Mouse (Mus musculus): ENCODE measurements around the gene Tspan8. TPM values are rescaled to one million over a fixed set of nuclear protein-coding genes. Genes with fewer than 3 reads are reported as not detected.
"Not testable (repeated sequence)": the region's sequence is repeated elsewhere in the genome, so short reads cannot be mapped to it uniquely, and the experiment has no call there.

Tspan8 gene
- polyA plus RNA-seq, 1 experiment from 2014 or later = 85.8 TPM

DNA sequence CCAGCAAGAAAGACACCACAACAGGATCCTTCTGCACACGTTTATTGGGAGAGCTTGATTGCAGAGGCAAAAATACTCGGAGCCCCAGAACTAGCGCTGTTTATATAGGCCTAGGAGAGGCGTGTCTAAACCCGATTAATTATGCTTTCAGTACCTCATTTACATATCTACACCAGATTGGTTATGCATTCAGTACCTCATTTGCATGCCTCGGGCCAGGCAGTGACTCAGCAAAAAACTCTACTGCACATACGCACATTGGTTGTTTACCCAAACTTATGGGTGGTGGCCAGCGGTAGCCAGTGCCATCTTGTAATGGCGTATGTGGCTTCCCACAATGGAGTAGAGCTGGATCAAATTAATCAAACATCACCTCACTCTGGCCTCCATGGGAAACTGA, 13.6 kb upstream of the Tspan8 start:
- ATAC-seq (ENCODE audit: borderline replicate concordance, extremely low read depth, low FRiP score, low TSS enrichment); H3K4me1 ChIP-seq; H3K27ac ChIP-seq; H3K36me3 ChIP-seq; H3K4me2 ChIP-seq; H3K27me3 ChIP-seq; H3K9me3 ChIP-seq; H3K9ac ChIP-seq; H3K4me3 ChIP-seq: not testable (repeated sequence)
- WGBS = 92% methylated on average over 9 of the region's 9 CpGs

DNA sequence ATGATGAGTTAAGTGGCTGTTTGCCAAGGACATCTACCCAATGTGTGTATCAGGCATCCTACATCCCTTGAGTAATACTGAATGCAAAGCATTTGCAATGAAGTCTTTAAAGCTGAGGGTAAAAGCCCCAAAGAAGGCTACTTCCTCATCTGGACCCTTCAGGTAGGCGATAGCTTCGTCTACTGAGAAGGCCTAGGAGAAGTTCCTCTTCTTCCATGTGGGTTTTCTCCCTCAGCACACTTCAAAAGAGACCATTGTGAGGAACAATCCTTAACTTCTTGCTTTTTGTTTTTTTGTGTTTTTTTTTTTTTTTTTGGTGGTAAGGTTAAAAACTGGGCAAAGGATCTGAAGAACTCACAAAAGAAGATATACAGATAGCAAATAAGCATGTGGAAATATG, 12.9 kb upstream of the Tspan8 start:
- no peak overlapping the region for H3K9ac ChIP-seq
- 87% methylated on average over 2 of the region's 2 CpGs for WGBS
- no peak for ATAC-seq (ENCODE audit: borderline replicate concordance, extremely low read depth, low FRiP score, low TSS enrichment)
- no peak overlapping the region for H3K4me2 ChIP-seq
- no peaks in the 10 kb centered on the region for H3K4me1 ChIP-seq
- H3K4me3 ChIP-seq = no peak overlapping the region
- no peaks in the 10 kb centered on the region for H3K27me3 ChIP-seq
- no peaks in the 10 kb centered on the region for H3K9me3 ChIP-seq
- H3K36me3 ChIP-seq = no peaks in the 10 kb centered on the region
- H3K27ac ChIP-seq = no peak overlapping the region

DNA sequence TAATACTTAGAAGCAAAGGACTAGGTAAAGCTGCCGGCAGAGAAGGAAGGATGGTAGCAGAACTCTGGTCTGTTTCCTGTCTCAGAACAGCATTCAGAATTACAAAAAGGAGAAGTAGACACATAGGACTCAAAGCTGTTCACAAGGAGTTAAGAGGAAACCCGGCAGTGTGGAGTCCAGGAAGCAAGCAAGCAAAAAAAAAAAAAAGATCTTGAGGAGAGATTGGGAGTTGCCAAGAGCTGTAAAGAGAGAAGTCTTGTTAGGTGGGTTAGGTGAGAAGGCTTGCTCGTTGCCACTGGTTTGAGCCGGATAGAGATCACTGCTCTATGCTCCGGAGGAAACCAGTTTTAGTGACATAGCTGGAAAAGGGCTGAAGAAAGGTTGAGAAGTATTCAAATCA, 10.6 kb upstream of the Tspan8 start:
- Histone ChIP-seq H3K4me1 (no peaks in the 10 kb centered on the region), H3K27ac (no peak overlapping the region), H3K9ac (no peak overlapping the region), H3K27me3 (no peaks in the 10 kb centered on the region), H3K4me3 (no peak overlapping the region), H3K36me3 (no peaks in the 10 kb centered on the region), H3K9me3 (no peaks in the 10 kb centered on the region), H3K4me2 (no peak overlapping the region)
- no peak for ATAC-seq (ENCODE audit: borderline replicate concordance, extremely low read depth, low FRiP score, low TSS enrichment)
- WGBS = 59% methylated on average over 5 of the region's 5 CpGs

DNA sequence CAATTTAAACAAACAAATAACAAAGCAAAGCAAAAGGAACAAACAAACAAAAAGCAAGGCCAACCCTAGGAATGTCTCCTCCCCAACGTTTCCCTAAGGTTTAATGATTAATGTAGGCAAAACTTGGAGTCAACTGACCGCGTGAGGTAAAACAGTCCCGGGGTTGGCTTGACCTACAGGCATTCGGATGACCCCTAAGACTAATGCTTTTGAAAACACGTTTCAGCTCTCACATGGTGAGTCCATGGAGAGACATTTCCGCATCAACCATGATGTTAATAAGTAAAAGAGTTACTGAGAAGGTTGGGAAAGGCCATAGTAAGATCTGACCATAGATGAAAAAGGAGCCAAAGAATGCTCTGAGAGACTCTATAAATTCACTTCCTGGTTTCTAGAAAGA, 7.5 kb upstream of the Tspan8 start:
- H3K4me2 ChIP-seq = no peak overlapping the region
- no peaks in the 10 kb centered on the region for H3K4me1 ChIP-seq
- WGBS = 55% methylated on average over 7 of the region's 7 CpGs
- H3K36me3 ChIP-seq = no peaks in the 10 kb centered on the region
- H3K27ac ChIP-seq = no peak overlapping the region
- H3K9ac ChIP-seq = no peak overlapping the region
- H3K9me3 ChIP-seq = no peaks in the 10 kb centered on the region
- no peaks in the 10 kb centered on the region for H3K27me3 ChIP-seq
- ATAC-seq (ENCODE audit: borderline replicate concordance, extremely low read depth, low FRiP score, low TSS enrichment) = no peak
- H3K4me3 ChIP-seq = no peak overlapping the region

DNA sequence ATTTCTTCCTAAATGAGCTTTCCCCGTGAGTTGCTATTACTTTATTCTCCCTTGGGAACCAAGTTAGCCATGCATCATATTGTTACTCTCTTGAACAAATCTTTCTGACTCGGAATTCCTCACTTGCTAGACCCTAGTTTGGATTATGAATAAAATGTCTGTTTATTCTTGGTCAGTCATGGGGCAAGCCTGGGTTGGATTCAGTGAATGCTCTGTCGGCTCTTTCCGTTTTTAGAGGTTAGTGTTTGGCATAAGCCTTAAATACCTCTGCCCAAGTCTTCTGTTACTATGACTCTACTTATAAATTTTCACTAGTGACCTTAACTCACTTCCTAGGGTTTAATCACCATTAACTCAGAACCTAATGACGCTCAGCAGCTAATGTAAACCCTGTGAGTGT, 5.1 kb upstream of the Tspan8 start:
- WGBS = 48% methylated on average over 5 of the region's 5 CpGs
- Histone ChIP-seq H3K4me2 (no peak overlapping the region), H3K4me1 (no peaks in the 10 kb centered on the region), H3K27me3 (no peaks in the 10 kb centered on the region), H3K9me3 (no peaks in the 10 kb centered on the region), H3K36me3 (no peaks in the 10 kb centered on the region), H3K9ac (no peak overlapping the region), H3K4me3 (no peak overlapping the region), H3K27ac (no peak overlapping the region)
- ATAC-seq (ENCODE audit: borderline replicate concordance, extremely low read depth, low FRiP score, low TSS enrichment) = no peak

DNA sequence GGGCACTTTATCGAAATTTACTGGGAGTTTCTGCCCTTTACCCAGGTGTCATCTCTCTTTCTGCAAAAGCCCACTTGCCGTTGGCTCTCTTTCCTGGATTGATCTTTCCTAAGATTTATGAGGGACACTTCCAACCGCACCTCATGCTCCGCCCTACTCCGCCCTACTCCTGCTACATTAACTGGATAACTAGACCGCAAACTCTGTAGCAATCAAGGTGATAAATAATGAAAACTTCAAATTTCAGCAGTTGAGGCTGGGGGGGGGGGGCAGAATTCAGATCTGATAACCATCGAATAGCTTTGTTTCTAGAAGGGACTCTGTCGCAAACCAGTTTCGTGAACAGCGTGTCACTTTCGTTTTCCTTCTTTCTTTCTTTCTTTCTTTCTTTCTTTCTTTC, 1.8 kb upstream of the Tspan8 start:
- WGBS = 88% methylated on average over 11 of the region's 11 CpGs
- no peaks in the 10 kb centered on the region for H3K36me3 ChIP-seq
- H3K27ac ChIP-seq = no peak overlapping the region
- H3K4me1 ChIP-seq = 0 out of 2 replicates have a peak, but pooled peaks cover 3% of the 10 kb centered on the region
- no peak for ATAC-seq (ENCODE audit: borderline replicate concordance, extremely low read depth, low FRiP score, low TSS enrichment)
- no peak overlapping the region for H3K4me3 ChIP-seq
- H3K27me3 ChIP-seq = no peaks in the 10 kb centered on the region
- no peak overlapping the region for H3K9ac ChIP-seq
- H3K9me3 ChIP-seq = no peaks in the 10 kb centered on the region
- no peak overlapping the region for H3K4me2 ChIP-seq

DNA sequence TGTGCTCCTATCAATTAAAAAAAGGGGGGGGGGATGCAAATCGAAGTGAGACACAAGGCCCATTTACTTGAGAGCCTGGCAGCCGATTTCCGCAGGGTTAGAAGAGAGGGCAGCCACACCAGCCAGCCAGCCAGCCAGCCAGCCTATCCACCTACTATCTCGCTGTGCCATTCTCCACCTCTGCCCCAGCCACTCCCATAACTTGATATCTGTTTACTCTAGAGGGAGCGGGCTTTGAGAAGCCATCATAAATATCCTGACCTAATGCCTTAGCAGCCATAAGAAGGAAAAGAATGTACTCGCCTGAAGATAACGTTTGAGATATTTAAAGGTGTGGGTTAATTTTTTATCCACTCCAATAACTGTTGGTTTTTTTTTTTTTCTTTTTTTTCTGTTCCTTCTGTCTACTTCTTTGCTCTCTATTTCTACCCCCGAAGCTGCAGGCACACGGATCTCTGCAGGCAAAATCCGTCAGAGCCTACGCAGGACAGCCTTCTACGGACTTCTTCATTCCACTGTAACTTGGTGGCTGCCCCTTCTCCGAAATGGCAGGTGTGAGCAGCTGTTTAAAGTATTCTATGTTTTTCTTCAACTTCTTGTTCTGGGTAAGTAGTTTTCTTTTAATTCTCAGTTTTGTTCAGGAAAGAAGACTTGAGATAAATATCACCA, 558 bp downstream of the Tspan8 start:
- ATAC-seq (ENCODE audit: borderline replicate concordance, extremely low read depth, low FRiP score, low TSS enrichment) = peak; percentile 93
- H3K27ac ChIP-seq = peak overlapping the region; percentile 81

DNA sequence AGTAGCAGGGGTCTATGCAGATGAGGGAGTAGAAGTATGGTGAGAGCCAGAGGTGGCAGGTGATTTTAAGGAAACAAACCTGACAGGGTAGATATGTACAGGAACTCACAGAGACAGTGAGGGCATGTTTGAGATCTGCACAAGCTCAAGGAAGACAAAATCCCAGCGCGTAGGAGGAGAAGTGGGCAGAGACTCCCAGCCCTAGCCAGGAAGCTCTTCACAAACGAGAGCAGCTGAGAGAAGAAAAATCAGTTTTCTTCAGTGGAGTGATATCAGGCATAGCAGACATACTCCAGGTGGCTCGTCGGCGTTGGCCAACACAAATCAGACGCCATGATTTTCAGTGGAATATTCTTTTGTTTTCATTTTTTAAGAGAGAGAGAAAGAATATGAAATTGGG, 8.7 kb downstream of the Tspan8 start:
- WGBS = 48% methylated on average over 7 of the region's 7 CpGs

More for the DNA sequence above, 558 bp downstream of the Tspan8 start:
- peak overlapping the region; percentile 30 for H3K4me3 ChIP-seq
- H3K4me2 ChIP-seq = peak overlapping the region; percentile 41
- WGBS = 18% methylated on average over 13 of the region's 13 CpGs
- no peaks in the 10 kb centered on the region for H3K27me3 ChIP-seq
- no peaks in the 10 kb centered on the region for H3K36me3 ChIP-seq
- H3K4me1 ChIP-seq = peaks cover 12% of the 10 kb centered on the region; the same call in 1 of the 2 replicates
- peak overlapping the region; percentile 7; the same call in 1 of the 2 replicates for H3K9ac ChIP-seq
- H3K9me3 ChIP-seq = no peaks in the 10 kb centered on the region

DNA sequence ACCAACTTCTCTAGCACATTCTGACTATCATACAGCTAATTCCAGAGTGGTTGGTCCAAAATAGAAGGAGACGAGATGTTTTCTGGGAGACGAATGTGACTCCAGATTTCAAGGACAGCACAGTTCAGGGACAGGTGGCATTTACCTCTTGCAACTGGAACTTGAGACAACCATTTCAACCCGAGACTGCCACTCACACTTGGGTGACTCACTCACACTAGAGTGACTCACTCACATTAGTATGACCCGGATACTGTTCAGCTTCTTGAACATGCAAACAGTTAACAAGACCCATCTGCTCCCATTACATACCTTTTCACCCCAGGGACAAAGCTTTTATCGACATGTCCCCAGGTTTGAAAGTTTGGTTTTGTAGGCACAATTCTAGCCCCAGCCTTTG, 12.2 kb downstream of the Tspan8 start:
- 0 out of 2 replicates have a peak, but pooled peaks cover 4% of the 10 kb centered on the region for H3K4me1 ChIP-seq
- no peaks in the 10 kb centered on the region for H3K9me3 ChIP-seq
- no peak overlapping the region for H3K9ac ChIP-seq
- H3K36me3 ChIP-seq = no peaks in the 10 kb centered on the region
- H3K27ac ChIP-seq = no peak overlapping the region
- H3K27me3 ChIP-seq = no peaks in the 10 kb centered on the region
- no peak overlapping the region for H3K4me2 ChIP-seq
- WGBS = 75% methylated on average over 5 of the region's 5 CpGs
- no peak for ATAC-seq (ENCODE audit: borderline replicate concordance, extremely low read depth, low FRiP score, low TSS enrichment)
- H3K4me3 ChIP-seq = no peak overlapping the region

More for the DNA sequence above, 8.7 kb downstream of the Tspan8 start:
- ATAC-seq (ENCODE audit: borderline replicate concordance, extremely low read depth, low FRiP score, low TSS enrichment) = no peak
- Histone ChIP-seq H3K36me3 (no peaks in the 10 kb centered on the region), H3K27ac (no peak overlapping the region), H3K27me3 (no peaks in the 10 kb centered on the region), H3K4me1 (peaks cover 10% of the 10 kb centered on the region; the same call in 1 of the 2 replicates), H3K9me3 (no peaks in the 10 kb centered on the region), H3K4me2 (no peak overlapping the region), H3K4me3 (no peak overlapping the region), H3K9ac (no peak overlapping the region)

DNA sequence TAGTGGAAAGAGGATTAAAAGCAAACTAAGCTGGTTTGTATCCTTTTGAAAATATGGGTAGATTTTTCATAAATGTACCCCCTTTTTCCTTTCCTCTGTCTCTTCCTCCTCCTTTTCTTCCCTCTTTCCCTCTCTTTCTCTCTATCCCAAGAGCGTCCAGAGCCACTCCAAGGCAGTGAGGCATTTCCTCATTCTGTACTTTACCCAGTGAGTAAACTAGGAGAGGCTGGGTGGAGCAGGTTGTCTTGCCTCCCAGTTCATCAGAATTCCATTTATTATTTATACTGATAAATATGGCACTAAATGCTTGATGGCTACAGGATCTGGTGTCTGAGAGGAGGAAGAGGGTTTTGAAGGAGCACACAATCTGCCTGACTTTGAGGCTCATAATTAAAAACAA, 13.1 kb downstream of the Tspan8 start:
- ATAC-seq (ENCODE audit: borderline replicate concordance, extremely low read depth, low FRiP score, low TSS enrichment) = no peak
- no peak overlapping the region for H3K4me2 ChIP-seq
- H3K36me3 ChIP-seq = no peaks in the 10 kb centered on the region
- no peaks in the 10 kb centered on the region for H3K27me3 ChIP-seq
- H3K9ac ChIP-seq = no peak overlapping the region
- 0 out of 2 replicates have a peak, but pooled peaks cover 4% of the 10 kb centered on the region for H3K4me1 ChIP-seq
- H3K27ac ChIP-seq = no peak overlapping the region
- 43% methylated on average over 1 of the region's 1 CpGs for WGBS
- no peak overlapping the region for H3K4me3 ChIP-seq
- no peaks in the 10 kb centered on the region for H3K9me3 ChIP-seq

DNA sequence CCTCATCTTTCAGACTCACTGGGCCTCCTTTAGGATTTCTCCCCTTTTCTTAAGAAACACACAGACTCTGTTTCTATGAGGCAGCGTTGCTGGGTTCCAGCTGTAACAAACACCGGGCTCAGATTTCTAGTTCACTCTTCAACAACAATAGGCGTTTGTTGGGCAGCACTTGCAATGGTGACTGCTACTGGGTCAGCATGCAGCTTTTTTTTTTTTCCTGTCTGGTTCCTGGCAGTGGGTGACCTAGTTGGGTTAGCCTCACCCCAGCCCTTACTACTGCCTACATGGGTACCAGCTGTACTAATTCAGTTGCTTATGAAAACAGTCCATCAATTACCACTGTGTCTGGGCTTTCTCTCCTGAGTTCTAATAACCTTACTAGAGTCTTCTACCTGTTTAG, 14.1 kb downstream of the Tspan8 start:
- Histone ChIP-seq H3K9me3 (no peaks in the 10 kb centered on the region), H3K36me3 (no peaks in the 10 kb centered on the region), H3K27me3 (no peaks in the 10 kb centered on the region), H3K9ac (no peak overlapping the region), H3K4me1 (0 out of 2 replicates have a peak, but pooled peaks cover 4% of the 10 kb centered on the region), H3K4me3 (no peak overlapping the region), H3K4me2 (no peak overlapping the region), H3K27ac (no peak overlapping the region)
- 76% methylated on average over 3 of the region's 3 CpGs for WGBS
- ATAC-seq (ENCODE audit: borderline replicate concordance, extremely low read depth, low FRiP score, low TSS enrichment) = no peak

DNA sequence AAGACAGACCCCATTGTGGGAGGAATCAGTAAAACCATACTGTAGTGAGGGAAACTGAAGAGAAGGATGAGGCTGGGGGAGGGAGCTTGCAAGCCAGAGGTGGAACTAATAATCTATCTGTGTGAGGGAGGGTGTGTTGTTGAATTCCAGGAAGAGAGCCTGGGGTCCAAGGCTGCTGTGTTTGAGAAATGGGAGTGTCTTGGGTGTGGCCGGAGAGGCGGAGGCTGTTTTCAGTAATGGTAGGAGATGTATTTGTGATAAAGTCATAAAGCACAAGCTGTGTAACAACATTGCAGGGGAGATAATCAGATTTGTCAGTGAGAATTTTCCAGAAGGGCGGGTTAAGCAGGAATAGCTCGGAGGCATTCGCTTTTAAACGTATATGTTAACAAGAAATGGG, 17.4 kb downstream of the Tspan8 start:
- Histone ChIP-seq H3K27ac (no peak overlapping the region), H3K4me1 (0 out of 2 replicates have a peak, but pooled peaks cover 4% of the 10 kb centered on the region), H3K4me3 (no peak overlapping the region), H3K4me2 (no peak overlapping the region), H3K9ac (no peak overlapping the region), H3K27me3 (no peaks in the 10 kb centered on the region), H3K36me3 (no peaks in the 10 kb centered on the region), H3K9me3 (no peaks in the 10 kb centered on the region)
- 80% methylated on average over 6 of the region's 6 CpGs for WGBS
- no peak for ATAC-seq (ENCODE audit: borderline replicate concordance, extremely low read depth, low FRiP score, low TSS enrichment)
